Mouse (Mus musculus): ENCODE measurements around the gene Trp53. TPM values are rescaled to one million over a fixed set of nuclear protein-coding genes. Genes with fewer than 3 reads are reported as not detected.

Trp53 gene
- polyA plus RNA-seq, 1 experiment from 2014 or later = 48.0 TPM

DNA sequence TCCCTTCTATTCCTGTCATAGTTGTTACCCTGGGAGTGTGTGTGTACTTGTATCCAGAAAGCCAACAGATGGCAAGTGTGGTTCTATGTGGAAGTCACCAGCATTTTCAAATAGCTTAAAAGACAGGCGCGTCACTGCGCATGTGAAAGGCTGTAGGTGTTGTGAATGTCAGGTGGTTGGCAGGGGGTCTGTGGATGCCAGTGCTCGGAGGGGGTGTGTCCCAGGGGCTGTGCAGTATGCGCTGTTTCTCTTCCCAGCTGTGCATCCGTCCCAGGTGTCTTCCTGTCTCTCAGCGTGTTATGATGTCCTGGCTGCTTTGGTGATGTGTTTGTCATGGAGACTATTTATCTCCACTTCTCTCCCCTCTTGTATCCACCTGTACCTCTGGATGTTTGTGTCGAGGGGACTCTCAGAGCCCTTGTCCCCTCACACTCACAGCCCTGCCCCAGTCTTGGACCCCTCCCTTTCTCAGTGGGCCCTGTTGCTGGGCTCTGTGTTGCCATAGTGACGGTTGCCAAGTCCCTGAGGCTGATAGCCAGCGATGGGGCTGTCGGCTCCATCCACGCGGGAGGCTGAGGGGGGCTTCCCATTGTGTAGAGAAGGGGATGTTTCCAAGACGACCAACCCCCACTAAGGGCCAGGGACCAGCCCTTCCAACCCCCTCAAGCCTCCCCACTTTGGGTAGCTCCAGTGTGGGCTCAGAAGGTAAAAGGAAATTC lies 27.4 kb upstream of the Trp53 start:
- H3K36me3 ChIP-seq (ENCODE audit: control insufficient read depth, insufficient read depth) = no peaks in the 10 kb centered on the region
- WGBS = 28% methylated on average over 14 of the region's 14 CpGs
- TF ChIP-seq CTCF (IDR thresholded peaks at IDR 0.05; ENCODE audit: low read depth) = no peak
- no peak for ATAC-seq
- no peaks in the 10 kb centered on the region; the same call in 1 of the 2 replicates for H3K27me3 ChIP-seq (replicated peaks; ENCODE audit: control insufficient read depth, insufficient read depth, low read length)
- H3K4me2 ChIP-seq (replicated peaks; ENCODE audit: low read depth) = no peak overlapping the region
- no peak overlapping the region for H3K9ac ChIP-seq (ENCODE audit: low read depth, low read length)
- H3K4me3 ChIP-seq (ENCODE audit: low read depth, low read length) = no peak overlapping the region
- no peaks in the 10 kb centered on the region for H3K4me1 ChIP-seq (replicated peaks; ENCODE audit: control insufficient read depth, insufficient read depth, low read length)
- H3K9me3 ChIP-seq (ENCODE audit: control insufficient read depth) = no peaks in the 10 kb centered on the region
- no peak overlapping the region for H3K27ac ChIP-seq (ENCODE audit: low read depth, low read length)

DNA sequence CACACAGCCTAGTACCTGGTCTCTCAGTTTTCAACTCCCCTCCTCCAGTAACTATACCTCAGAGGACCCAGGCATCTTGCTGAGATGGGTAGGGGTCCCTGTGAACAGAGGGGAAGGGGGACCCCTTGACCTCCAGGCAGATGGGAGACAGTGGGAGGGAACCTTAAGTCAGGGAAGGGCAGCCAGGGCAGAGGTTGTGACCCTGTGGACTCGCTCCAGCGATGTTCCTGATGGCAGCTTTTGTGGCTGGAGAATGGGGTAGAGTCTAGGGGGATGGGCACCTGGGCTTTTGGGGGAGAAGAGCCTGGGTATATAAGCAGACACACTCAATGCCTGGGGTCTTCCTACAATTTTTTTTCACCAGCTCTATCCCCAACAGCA lies 26.8 kb upstream of the Trp53 start:
- no peak overlapping the region for H3K4me2 ChIP-seq (replicated peaks; ENCODE audit: low read depth)
- H3K4me3 ChIP-seq (ENCODE audit: low read depth, low read length) = no peak overlapping the region
- 35% methylated on average over 2 of the region's 2 CpGs for WGBS
- no peaks in the 10 kb centered on the region for H3K36me3 ChIP-seq (ENCODE audit: control insufficient read depth, insufficient read depth)
- TF ChIP-seq CTCF (IDR thresholded peaks at IDR 0.05; ENCODE audit: low read depth) = no peak
- no peak overlapping the region for H3K27ac ChIP-seq (ENCODE audit: low read depth, low read length)
- no peaks in the 10 kb centered on the region for H3K4me1 ChIP-seq (replicated peaks; ENCODE audit: control insufficient read depth, insufficient read depth, low read length)
- no peaks in the 10 kb centered on the region; the same call in 1 of the 2 replicates for H3K27me3 ChIP-seq (replicated peaks; ENCODE audit: control insufficient read depth, insufficient read depth, low read length)
- no peak for ATAC-seq
- no peaks in the 10 kb centered on the region for H3K9me3 ChIP-seq (ENCODE audit: control insufficient read depth)
- H3K9ac ChIP-seq (ENCODE audit: low read depth, low read length) = no peak overlapping the region

DNA sequence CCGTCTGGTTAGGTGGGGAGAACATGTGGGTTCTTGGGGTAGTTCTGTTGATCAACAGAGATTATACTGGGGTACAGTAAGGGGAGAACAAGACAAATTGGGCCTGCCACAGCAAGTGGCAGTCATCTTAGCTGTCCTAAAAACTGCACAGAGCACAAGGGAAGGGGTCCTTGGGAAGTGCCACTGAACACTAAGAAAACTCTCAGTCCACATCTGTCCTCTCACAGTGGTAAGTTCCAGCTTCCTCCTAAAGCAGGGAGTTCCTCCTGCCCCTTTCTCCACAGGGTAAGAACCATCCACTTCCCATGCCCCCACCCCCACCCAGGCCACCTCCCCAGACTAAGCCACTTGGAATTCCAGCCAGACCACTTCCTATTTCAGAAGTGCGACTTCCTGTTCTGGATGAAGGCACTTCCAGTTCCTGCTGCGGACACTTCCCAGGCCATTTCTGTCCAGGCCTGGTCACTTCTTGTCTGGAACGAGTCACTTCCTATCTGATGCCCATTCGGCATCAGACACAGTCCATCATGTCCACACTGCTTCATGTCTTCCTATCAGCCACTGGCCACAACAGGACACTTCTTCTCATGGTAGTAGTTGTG lies 25.5 kb upstream of the Trp53 start:
- no peak for ATAC-seq
- no peak for TF ChIP-seq CTCF (IDR thresholded peaks at IDR 0.05; ENCODE audit: low read depth)
- Histone ChIP-seq H3K4me1 (replicated peaks; ENCODE audit: control insufficient read depth, insufficient read depth, low read length) (0 out of 2 replicates have a peak, but pooled peaks cover 3% of the 10 kb centered on the region), H3K4me3 (ENCODE audit: low read depth, low read length) (no peak overlapping the region), H3K36me3 (ENCODE audit: control insufficient read depth, insufficient read depth) (no peaks in the 10 kb centered on the region), H3K4me2 (replicated peaks; ENCODE audit: low read depth) (no peak overlapping the region), H3K27ac (ENCODE audit: low read depth, low read length) (no peak overlapping the region), H3K27me3 (replicated peaks; ENCODE audit: control insufficient read depth, insufficient read depth, low read length) (no peaks in the 10 kb centered on the region; the same call in 1 of the 2 replicates), H3K9me3 (ENCODE audit: control insufficient read depth) (no peaks in the 10 kb centered on the region), H3K9ac (ENCODE audit: low read depth, low read length) (no peak overlapping the region)
- WGBS = 79% methylated on average over 5 of the region's 5 CpGs

DNA sequence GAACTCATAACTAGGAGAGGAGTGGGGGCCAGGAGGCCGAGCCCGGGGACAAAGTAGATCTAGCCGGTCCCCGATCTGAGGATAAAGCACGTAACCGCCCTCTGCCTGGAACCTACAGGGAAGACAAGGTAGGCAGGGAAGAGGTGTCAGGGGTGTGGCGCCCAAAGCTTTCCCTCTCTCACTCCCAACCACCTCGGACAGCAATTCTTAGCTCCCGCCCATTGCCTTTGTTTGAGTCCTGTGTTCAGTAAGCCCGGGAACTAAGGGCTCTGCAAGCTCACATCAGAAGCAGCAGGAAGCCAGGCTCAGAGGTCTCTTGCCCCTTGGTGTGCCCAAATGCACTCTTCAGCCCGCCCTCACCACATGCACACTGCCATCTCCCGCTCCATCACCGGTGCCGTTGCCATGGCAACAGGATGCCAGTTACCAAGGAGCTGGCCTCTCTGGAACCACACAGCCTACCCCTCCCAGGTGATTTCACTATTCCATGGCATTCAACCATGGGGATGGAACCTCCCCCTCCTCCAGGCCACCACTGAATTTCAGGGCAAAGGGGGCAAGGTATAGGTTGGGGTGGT lies 22.7 kb upstream of the Trp53 start:
- no peak for ATAC-seq
- H3K4me1 ChIP-seq (replicated peaks; ENCODE audit: control insufficient read depth, insufficient read depth, low read length) = 0 out of 2 replicates have a peak, but pooled peaks cover 3% of the 10 kb centered on the region
- H3K9ac ChIP-seq (ENCODE audit: low read depth, low read length) = no peak overlapping the region
- 49% methylated on average over 14 of the region's 14 CpGs for WGBS
- peaks cover 17% of the 10 kb centered on the region for H3K36me3 ChIP-seq (ENCODE audit: control insufficient read depth, insufficient read depth)
- H3K4me2 ChIP-seq (replicated peaks; ENCODE audit: low read depth) = no peak overlapping the region
- TF ChIP-seq CTCF (IDR thresholded peaks at IDR 0.05; ENCODE audit: low read depth) = no peak
- no peaks in the 10 kb centered on the region; the same call in 1 of the 2 replicates for H3K27me3 ChIP-seq (replicated peaks; ENCODE audit: control insufficient read depth, insufficient read depth, low read length)
- no peak overlapping the region for H3K27ac ChIP-seq (ENCODE audit: low read depth, low read length)
- no peak overlapping the region for H3K4me3 ChIP-seq (ENCODE audit: low read depth, low read length)
- no peaks in the 10 kb centered on the region for H3K9me3 ChIP-seq (ENCODE audit: control insufficient read depth)

DNA sequence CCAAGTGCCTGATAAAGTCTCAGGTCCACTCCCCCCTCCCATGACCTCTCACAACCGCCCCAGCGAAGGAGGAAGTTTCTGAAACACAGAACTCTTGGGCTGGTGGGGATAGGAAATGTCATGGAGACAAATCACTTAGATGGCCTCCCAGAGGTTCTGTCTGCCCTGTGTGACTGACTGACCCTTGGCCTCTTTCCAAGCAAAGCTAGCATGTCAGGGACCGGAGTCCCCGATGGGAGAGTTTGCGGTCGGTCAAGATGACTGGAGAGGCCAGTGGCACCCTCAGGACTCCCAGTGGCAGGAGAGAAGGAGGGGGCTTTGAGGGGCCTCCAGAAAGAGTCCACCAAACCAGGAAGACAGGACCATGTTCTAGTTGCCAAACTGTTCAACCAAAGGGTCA lies 21.4 kb upstream of the Trp53 start:
- 0 out of 2 replicates have a peak, but pooled peaks cover 3% of the 10 kb centered on the region for H3K4me1 ChIP-seq (replicated peaks; ENCODE audit: control insufficient read depth, insufficient read depth, low read length)
- peak overlapping the region; percentile 73 for H3K4me2 ChIP-seq (replicated peaks; ENCODE audit: low read depth)
- TF ChIP-seq CTCF (IDR thresholded peaks at IDR 0.05; ENCODE audit: low read depth) = no peak
- H3K36me3 ChIP-seq (ENCODE audit: control insufficient read depth, insufficient read depth) = peaks cover 30% of the 10 kb centered on the region
- ATAC-seq = no peak
- H3K9ac ChIP-seq (ENCODE audit: low read depth, low read length) = no peak overlapping the region
- H3K27me3 ChIP-seq (replicated peaks; ENCODE audit: control insufficient read depth, insufficient read depth, low read length) = no peaks in the 10 kb centered on the region; the same call in 1 of the 2 replicates
- WGBS = 30% methylated on average over 6 of the region's 6 CpGs
- no peak overlapping the region for H3K27ac ChIP-seq (ENCODE audit: low read depth, low read length)
- no peaks in the 10 kb centered on the region for H3K9me3 ChIP-seq (ENCODE audit: control insufficient read depth)
- no peak overlapping the region for H3K4me3 ChIP-seq (ENCODE audit: low read depth, low read length)

- WGBS = 26% methylated on average over 5 of the region's 5 CpGs
- Histone ChIP-seq H3K4me3 (ENCODE audit: low read depth, low read length) (peak overlapping the region; percentile 46), H3K27me3 (replicated peaks; ENCODE audit: control insufficient read depth, insufficient read depth, low read length) (no peaks in the 10 kb centered on the region; the same call in 1 of the 2 replicates), H3K9me3 (ENCODE audit: control insufficient read depth) (no peaks in the 10 kb centered on the region), H3K36me3 (ENCODE audit: control insufficient read depth, insufficient read depth) (peaks cover 34% of the 10 kb centered on the region), H3K4me2 (replicated peaks; ENCODE audit: low read depth) (peak overlapping the region; percentile 73), H3K4me1 (replicated peaks; ENCODE audit: control insufficient read depth, insufficient read depth, low read length) (0 out of 2 replicates have a peak, but pooled peaks cover 3% of the 10 kb centered on the region), H3K9ac (ENCODE audit: low read depth, low read length) (0 out of 2 replicates have a peak overlapping the region, but pooled peaks have one; percentile 48), H3K27ac (ENCODE audit: low read depth, low read length) (no peak overlapping the region)
- no peak for TF ChIP-seq CTCF (IDR thresholded peaks at IDR 0.05; ENCODE audit: low read depth)
- ATAC-seq = no peak
These were observed 21.0 kb upstream of the Trp53 start for GRCm38 (mm10) chr11:69559183-69559582.

All from intestine, postnatal 0 days (tissue).